Mouse (Mus musculus): ENCODE results near the gene Lingo2.
"Not testable (repeated sequence)": the region's sequence is repeated elsewhere in the genome, so short reads cannot be mapped to it uniquely, and the experiment has no call there.

Gene Lingo2

DNA sequence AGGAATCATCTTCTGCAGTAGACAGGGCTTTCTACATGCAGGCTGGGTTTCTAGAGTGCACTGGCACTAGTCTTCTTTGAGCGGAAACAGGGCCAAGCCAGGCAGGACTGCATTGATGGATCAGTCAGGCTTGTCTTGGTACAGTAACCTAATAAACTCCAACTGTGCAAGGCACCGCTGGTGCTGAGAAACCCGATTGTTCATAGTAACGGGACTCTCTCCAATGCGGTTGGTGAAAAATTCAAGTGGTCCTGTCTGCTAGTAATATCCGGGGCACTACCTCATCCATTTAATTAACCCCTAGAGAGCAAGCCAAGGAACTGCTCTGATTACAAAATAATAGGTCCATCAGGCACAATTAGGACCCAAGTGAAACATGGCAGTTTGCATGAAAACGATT, 1106.4 kb downstream of the Lingo2 start:
- in situ Hi-C loops (cut with MboI, MseI), result no loop called here

DNA sequence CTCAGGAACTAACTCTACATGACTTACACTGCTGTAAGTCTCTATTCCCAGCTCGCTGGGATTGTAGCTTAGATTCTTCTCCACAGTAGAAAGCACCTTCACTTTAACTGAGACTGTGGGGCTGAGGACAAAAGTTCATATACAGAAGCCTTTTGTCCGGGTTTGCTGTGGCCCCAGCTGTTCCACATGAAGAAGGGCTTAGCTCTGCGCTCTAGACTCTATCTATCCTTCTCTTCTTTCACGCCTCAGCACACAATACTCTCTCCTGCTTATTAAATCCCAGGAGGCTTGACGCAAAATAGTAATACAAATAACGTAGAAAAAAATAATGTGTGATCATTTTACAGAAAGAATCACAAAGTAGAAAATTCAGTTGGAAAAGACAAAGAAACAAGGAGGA, 1107.0 kb downstream of the Lingo2 start:
- in situ Hi-C loops (cut with MboI, MseI), result no loop called here

DNA sequence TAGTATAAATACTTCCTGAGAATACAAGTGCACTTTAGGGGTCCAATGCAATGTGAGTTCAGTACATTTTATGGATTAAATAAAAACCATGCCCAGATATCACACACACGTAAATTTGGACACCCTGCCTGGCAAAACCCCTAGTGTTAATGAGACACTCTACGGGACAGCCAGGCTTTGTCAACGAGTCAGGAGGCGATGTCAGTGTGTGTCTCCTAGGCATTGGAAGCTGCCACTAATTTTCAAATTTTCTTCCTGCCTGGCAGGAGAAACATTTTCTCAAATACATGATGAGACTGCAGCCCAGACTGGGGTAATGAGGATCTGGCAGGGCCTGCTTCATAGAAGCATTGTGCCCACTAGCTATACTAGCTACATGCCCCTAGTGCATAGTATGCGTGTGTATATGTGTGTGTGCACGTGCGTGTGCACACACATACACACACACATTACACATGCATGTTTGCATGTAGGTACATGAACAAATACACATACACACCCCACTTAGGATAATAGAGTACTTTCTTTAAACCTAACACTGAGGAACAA, 1128.2 kb downstream of the Lingo2 start:
- in situ Hi-C loops (cut with MboI, MseI), result no loop called here

DNA sequence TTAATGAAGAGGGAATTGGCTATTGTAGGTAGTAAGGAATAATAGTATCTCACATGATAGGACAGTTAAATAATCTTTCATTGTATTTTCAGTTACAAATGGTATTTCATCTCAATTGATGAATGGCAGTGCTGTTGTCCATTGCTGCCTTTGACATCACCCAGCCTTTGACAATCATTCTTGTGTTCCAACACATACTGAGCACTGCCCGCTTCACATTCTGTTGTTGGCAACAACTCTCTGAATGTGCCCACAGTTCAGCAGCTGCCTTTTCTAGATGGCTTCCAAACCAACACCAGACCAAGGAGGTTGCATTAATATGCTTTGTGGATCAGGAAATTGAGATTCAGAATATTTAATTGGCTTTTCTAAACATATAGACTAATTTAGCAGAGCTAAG, 1130.8 kb downstream of the Lingo2 start:
- in situ Hi-C loops (cut with MboI, MseI), result no loop called here

DNA sequence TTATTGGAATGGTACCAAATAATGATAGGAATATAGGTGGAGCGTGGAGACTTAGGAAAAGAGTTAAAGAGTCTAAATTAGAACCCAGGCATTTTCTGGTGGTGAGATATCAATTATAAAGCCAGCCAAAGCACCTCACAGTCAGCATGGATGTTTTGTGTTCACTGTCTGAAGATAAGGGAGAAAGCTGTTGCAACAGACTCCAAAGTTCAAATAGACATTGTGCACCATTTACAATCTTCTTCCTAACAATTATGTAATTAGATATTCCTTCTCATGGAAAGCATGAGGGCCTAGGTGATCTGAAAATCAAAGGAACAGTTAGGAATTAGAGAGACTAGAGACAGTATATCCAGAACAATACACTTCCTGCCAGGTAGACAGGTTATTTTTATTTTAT, 1136.8 kb downstream of the Lingo2 start:
- in situ Hi-C loops (cut with MboI, MseI), result no loop called here

DNA sequence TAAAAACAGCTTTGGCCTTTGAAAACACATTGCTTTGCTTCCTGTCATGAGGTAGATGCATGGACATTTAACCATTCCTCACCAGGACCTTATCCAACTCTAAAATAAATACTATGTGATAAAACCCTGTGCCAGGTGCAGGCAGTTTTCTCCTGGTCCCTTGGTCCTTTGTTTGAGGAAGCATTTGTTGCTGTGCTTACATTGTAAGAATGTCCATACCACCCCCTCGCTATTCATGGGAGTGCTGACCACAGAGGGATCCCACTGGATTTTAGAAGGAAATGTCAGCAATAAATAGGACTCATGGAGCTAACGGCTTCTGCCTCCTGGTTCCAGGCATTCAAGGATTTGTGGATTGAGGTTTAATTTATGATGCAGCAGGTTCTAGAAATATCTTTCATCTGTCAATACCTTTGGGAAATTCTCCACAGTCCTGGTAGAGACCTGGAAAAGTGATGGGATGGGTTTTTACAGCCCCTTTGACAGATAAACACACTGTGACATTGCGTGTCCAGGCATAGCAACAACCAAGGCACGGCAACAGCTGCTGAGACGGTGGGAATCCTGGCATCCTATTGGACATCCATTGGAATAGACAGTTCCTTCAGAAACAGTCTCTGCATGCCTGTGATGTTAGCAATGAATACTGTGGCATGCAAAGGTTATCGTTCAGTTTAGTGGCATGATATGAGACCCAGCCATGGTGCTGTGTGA, 1143.9 kb downstream of the Lingo2 start:
- in situ Hi-C loops (cut with MboI, MseI), result no loop called here

DNA sequence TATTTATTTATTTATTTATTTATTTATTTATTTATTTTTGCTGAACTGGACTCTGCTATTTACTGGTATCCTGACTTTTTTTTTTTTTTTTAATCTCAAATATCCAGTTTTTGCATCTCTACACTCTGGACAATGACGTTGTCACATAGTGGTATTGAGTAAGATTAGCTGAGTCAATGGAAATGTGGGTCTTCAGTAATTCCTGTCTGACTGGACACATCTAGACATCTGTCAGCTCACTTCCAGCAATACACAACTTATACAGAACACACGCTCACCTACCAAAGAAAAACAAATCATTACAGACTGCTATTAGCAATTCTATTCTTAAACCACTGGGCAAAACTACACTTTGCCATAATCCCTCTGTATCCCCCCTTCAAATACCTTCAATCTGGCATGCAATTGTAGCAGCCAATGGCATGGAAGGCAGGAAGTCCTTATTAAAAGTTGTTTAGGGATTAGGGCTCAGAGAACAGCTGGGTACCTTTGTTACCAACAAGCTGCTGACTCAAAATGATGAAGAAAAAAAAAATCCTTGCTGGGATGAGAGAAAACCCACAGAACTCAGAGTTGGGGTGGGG, 1144.6 kb downstream of the Lingo2 start:
- in situ Hi-C loops (cut with MboI, MseI), result no loop called here

DNA sequence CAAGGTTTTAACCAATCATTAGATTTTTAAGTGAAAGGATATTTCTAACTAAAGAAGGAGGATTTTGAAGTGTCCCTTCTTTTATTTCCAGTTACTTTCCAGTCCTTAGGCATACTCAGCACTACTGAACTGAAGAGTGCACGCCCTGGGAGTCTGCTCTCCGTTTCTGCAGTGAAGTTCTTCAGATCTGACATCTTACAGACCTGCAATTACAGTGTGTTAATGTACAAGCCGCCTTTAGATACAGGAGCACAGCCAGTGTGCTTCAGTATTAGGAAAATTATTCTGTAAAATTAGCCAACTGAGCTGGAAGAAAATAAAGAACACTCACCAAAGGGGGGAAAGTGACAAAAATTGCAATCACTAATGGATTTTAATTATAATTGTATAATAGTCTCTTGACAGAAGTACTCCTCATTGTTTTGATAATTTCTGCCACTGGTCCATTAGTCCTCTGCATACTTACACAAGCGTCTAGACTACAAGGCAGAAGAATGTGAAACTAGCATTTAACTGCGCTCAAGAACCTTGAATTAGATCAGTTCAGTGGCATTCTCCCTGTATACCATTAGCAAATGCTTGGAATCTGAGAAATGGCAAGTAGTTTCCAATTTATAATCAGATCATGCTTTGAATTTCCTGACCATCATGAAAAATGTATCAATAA, 1167.2 kb downstream of the Lingo2 start:
- in situ Hi-C loops (cut with MboI, MseI), result no loop called here

DNA sequence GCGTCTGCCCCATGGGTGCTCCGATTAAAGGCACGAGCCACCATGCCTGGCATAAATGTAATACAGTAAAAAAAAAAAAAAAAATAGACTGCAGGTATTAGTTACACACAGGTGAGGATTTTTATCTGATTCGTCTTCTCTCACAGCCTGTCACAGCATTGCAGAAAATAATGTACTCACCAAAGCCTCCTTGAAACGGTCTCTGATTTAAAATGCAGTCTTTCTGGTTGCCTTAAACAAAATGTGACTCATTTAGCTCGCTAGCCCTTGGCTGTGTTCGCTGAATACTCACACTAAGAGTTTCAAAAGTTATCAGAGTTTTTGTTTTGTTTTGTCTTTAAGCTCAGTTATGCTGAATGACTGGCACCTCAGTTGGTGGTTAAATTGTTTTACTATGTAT, 1180.7 kb downstream of the Lingo2 start:
- in situ Hi-C loops (cut with MboI, MseI), result no loop called here

DNA sequence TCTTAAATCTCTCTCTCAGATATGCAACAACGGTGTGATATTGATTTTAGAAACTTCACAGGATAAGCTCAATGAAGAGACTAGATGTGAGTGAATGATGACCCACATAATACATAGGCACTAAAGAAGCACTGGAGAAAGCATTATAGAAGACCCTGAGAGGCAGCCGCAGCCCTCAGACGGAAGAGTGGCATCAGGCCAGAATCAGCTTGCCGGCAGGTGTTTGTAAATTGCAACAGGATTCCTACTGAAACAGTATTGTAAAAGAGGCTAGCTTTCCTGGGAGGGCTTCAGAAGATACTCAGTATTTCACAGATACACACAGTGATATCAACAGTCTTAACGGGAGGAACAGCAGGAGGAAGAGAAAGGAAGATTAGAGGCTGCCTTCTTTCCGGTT, 1184.6 kb downstream of the Lingo2 start:
- in situ Hi-C loops (cut with MboI, MseI), result no loop called here

DNA sequence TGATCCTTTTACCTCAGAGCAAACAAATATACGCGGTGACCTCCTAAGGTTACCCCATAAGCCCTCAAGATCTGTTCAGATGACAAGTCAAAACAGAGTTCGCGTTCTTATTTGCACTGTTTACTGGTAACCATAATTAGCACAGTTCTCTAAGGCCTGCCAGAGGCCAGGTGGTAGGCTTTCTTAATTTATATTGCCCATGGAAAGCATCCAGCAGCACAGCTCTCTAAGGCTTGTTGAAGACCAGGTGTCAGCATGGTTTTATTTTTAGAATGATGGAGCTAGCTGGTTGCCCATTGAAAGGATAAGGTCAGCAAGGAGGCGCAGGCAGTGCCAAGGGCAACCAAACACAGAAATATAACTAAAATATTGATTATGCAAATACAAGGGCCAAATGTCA, 1190.4 kb downstream of the Lingo2 start:
- in situ Hi-C loops (cut with MboI, MseI), result no loop called here

DNA sequence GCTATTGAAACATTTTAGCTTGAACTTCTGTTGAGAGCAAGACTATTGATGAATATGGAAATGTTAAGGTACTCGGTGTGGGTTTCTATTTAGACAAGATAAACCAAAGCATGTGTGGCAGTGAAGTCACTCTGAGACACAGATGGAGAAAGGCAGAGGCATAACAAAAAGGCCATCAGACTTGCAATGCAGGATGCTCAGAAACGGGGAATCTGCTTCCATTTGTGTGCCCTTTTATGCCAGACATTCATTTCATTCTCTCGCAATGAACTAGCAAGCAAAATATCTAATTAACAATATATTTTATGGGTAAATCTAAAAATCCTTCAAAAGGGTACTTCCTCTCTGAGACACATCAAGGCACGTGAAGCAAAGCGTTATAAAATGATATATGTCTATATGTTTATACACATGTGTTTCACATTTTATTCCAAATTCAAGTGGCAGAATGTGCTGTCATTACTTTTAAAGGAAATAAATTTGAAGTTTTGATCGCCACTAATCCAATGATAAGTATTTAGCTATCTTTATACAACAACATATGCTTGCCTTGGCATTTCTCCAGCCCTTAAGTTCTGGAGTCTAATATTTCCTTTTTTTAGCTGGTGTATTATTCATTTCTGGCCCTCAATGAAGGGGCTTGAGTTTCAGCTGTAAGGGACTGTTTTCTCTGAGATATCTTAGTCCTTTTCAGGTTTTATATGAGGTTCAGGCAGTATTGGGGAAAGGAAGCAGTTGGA, 1199.3 kb downstream of the Lingo2 start:
- in situ Hi-C loops (cut with MboI, MseI), result no loop called here

DNA sequence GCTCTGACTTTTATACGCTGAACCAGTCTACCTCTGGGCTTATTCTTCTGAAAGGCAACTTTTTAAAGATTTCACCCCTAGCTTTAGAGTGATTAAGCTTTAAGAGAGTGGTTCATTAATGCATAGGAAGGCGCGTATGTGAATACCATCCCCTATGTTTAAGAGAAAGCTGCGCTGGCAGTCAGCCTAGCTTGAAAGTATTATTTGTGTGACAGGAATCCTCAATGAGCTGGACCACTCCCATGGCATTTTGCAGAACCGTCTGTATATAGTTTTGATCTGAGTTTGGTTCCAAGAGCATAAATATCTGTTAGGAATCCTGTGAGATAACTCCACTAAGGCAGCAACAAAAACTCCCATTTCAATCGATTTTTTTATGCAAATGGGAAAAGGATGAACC, 1204.9 kb downstream of the Lingo2 start:
- in situ Hi-C loops (cut with MboI, MseI), result no loop called here

DNA sequence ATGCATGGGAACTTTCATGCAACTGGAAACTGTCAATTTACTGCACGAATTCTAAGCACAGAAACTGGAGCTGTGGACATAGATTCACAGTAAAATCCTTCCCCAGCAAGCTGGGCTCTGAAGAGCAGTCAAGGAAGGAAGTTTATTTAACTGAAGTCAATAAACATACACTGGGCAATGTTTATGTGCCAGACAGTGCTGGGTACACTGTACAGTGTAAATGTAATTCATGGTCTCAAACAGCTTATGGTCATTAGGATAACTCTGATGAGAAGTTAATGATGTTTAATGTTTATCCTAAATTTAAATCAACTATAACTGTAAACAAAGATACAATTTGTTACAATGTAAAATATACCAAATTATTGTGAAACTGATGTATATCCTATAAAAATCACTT, 1226.8 kb downstream of the Lingo2 start:
- in situ Hi-C loops (cut with MboI, MseI), result no loop called here

DNA sequence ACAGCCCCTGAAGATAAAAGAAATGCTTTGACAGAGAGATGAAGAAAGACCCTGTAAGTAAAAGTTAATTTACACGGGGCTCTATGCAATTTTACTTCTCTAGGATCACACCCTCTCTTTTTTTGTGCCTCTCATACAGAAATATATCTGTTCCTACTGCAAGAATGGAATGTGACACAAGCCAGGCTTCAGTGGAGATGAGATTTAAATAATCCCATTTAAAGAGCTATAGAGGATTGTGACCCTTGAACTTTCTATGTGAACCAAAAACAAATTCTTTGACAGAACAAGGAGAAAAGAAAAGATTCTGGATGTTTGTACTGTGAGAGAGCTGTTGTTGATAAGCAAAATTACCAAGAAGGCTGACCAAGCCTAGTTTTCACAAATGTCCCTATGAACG, 1247.4 kb downstream of the Lingo2 start:
- in situ Hi-C loops (cut with MboI, MseI), result no loop called here

DNA sequence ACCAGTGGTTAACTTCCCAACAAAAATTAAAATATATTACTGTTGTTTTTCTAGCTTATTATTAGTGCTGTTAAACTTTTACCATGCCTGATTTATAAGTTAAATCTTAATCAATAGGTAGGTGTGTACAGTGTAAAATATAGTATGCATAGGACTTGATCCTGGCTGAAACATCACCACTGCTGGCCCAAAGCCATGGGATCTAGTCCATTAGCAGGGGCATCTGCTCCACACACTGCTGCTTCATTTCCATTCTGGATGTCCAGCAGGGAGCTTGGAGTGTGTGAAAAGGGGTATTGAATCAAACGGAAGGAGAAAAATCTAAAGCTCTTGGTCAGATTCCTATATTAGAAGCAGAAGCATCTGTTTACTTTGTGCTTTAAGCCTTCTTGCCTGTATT, 1248.9 kb downstream of the Lingo2 start:
- in situ Hi-C loops (cut with MboI, MseI), result no loop called here

DNA sequence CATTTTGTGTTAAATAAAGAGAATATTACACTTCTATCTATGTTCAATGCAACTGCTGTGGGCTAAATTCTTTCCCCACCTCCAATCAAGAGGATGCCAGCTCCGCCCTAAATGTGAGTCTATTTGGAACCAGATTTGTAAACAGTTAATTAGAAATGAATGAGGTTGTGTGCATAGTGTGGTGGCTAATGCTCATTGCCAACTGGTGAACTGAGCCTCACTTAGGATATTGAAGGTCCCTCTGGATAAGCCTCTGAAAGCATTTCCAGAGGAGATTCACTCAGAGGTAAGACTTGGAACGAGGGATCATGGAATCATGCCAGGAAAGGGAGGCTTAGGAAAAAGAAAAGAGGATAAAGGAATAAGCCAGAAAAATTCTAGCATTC, 1256.4 kb downstream of the Lingo2 start:
- in situ Hi-C loops (cut with MboI, MseI), result no loop called here

DNA sequence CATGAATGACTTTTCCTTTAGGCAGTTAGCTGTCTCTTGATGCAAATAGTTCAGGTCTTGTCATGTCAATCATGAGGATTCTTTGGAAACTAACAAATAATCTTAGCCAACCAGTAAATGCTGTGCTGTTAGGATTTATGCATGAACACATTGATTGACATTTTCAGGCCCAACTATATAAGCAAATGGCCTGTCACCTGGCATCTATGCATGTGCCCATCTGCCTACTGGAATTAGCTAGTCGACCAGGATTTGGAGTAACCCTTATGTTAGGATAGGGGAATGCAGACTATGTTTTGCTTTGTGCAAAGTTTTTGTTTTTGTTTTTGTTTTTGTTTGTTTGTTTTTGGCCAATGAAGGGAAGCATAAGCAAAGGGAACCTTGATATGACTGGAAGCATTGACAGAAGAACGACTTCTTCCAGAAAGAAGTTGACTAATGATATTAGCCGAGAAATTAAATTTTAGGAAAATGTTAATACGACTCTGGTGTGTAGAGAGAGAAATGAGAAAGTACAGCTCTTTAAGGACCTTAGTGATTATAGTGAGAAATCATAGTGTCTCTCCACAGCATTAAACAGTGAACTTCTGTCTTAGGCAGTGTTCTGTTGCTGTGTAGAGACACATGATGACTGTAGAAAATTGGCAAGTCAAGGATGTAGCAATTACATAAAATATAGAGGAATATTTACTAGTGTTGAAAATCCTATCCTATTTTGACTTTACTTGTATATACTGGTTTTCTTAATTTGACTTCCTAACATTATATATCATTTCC, 1257.0 kb downstream of the Lingo2 start:
- in situ Hi-C loops (cut with MboI, MseI), result no loop called here

DNA sequence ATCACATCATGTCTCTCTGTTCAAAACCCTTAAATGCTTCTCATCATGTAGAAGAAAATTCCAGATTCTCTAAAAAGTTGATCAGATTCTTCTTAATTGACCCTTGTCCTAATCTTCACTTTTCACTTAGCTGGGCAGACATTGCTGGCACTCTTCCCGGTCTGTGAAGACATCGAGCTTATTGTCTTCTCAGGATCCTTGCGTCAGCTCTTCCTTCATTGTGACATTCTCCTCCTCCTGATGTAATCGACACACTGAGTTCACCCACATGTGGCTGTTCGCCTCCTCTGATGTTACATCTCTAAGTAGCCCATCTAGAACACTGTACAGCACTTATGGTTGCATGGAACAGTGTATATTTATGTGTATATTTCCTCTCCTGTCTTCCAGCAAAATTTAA, 1261.0 kb downstream of the Lingo2 start:
- in situ Hi-C loops (cut with MboI, MseI), result no loop called here

DNA sequence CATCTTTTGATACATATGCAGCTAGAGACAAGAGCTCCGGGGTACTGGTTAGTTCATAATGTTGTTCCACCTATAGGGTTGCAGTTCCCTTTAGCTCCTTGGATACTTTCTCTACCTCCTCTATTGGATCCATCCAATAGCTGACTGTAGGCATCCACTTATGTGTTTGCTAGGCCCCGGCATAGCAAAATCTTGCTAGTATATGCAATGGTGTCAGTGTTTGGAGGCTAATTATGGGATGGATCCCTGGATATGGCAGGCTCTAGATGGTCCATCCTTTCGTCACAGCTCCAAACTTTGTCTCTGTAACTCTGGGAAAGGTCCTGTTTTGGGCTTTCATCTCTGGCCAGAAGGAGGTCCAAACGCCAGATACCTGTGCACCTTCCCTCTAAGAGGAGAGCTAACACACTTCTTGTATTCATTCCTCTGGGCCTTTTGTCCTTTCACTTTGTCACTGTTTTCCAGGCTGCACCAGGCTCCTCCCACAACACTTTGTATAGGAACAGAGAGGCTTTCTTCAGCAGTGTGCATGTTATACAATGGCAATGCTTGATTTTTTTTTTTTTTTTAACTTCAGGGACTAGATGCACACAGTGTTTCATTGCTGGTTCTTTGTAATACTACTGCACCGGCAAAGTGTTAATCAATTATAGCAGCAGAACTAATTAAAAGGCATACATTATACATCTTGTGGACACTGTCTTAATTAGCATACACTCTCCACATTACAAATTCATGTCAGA, 1262.9 kb downstream of the Lingo2 start:
- in situ Hi-C loops (cut with MboI, MseI), result not testable (repeated sequence)

Data from T-helper 1 cell (primary cell).